Mouse (Mus musculus): ENCODE data around the gene Dctd. TPM values are rescaled to one million over a fixed set of nuclear protein-coding genes. Genes with fewer than 3 reads are reported as not detected.

The Dctd gene
- polyA plus RNA-seq, 1 experiment, result 1.6 TPM

DNA sequence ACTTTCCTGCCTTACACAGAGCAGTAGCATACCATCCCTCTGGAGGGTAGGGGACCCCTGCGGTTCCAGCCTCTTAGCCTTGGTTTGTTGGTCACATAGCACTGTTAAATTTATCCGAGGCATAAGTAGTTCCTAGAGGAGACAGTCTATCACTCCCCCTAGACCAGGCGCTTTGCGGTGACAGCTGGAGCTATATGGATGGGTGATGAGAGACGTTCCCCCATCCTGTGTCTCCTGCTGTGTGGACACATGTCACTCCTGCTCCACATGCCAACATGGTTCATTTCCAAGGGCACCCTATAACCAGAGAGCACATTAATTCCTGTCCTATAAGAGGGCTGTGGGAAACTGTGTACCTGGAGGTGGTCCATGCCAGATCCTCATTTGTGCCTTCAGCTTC, 42.1 kb downstream of the Dctd start:
- TF ChIP-seq CTCF (IDR thresholded peaks at IDR 0.05; ENCODE audit: extremely low read depth, insufficient read length, insufficient replicate concordance, low read depth, low read length), result no peak
- no peak for TF ChIP-seq POLR2A (IDR thresholded peaks at IDR 0.05; ENCODE audit: low read depth, low read length)
- no peak overlapping the region for H3K4me3 ChIP-seq (ENCODE audit: low read depth, low read length)
- WGBS, result 88% methylated on average over 5 of the region's 5 CpGs
- peaks cover 2% of the 10 kb centered on the region; the same call in 1 of the 2 replicates for H3K36me3 ChIP-seq (ENCODE audit: control insufficient read depth, insufficient read depth, low read length)
- no peaks in the 10 kb centered on the region for H3K27me3 ChIP-seq (ENCODE audit: control insufficient read depth, insufficient read depth, low read length)
- H3K27ac ChIP-seq (ENCODE audit: insufficient read depth, low read depth, low read length), result no peak overlapping the region
- no peaks in the 10 kb centered on the region for H3K4me1 ChIP-seq (ENCODE audit: control insufficient read depth, insufficient read depth, insufficient read length, low read length)

DNA sequence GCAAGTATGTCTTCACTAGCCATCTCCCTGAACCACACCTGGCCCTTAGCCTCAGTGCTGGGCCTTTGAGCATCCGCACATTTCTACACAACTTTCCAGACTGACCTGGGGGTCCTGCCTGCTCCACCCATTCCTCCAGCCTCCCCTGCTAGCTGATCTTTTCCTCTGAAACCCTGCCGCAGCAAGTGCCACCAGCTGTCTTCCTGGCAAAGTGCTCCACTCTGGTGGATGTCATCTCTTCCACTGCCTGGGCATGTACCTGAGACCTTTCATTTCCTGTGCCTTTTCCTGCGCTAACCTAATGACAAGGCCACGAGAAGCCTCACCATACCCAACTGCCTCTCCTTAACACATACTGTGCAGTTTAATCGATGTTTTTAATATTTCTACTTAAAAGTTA, 46.9 kb downstream of the Dctd start:
- Histone ChIP-seq H3K4me3 (ENCODE audit: low read depth, low read length) (no peak overlapping the region), H3K27ac (ENCODE audit: insufficient read depth, low read depth, low read length) (no peak overlapping the region), H3K4me1 (ENCODE audit: control insufficient read depth, insufficient read depth, insufficient read length, low read length) (no peaks in the 10 kb centered on the region), H3K27me3 (ENCODE audit: control insufficient read depth, insufficient read depth, low read length) (no peaks in the 10 kb centered on the region), H3K36me3 (ENCODE audit: control insufficient read depth, insufficient read depth, low read length) (peaks cover under 1% of the 10 kb centered on the region; the same call in 1 of the 2 replicates)
- 84% methylated on average over 5 of the region's 5 CpGs for WGBS
- TF ChIP-seq CTCF (IDR thresholded peaks at IDR 0.05; ENCODE audit: extremely low read depth, insufficient read length, insufficient replicate concordance, low read depth, low read length) (no peak), POLR2A (IDR thresholded peaks at IDR 0.05; ENCODE audit: low read depth, low read length) (no peak)

DNA sequence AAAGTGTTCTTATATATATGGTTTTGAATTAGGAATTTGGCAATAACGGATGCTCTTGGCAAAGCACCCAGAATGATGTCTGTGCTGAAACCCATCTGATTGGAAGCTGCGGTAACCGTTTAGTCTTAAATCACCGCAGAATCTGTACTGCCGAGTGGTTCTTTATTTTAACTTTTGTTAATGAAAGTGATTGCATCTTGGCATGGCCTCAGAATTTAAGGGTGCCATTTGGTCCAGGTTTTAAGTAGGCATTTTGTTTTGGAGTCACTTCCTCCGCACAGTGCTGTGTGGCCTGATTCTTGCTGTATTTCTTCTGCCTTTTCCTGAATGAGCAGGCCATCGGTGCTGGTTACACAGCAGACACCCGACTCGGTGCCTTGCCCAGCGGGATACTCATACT, 47.6 kb downstream of the Dctd start:
- no peak for TF ChIP-seq POLR2A (IDR thresholded peaks at IDR 0.05; ENCODE audit: low read depth, low read length)
- no peak for TF ChIP-seq CTCF (IDR thresholded peaks at IDR 0.05; ENCODE audit: extremely low read depth, insufficient read length, insufficient replicate concordance, low read depth, low read length)
- H3K4me1 ChIP-seq (ENCODE audit: control insufficient read depth, insufficient read depth, insufficient read length, low read length), result no peaks in the 10 kb centered on the region
- WGBS, result 85% methylated on average over 10 of the region's 10 CpGs
- no peaks in the 10 kb centered on the region for H3K27me3 ChIP-seq (ENCODE audit: control insufficient read depth, insufficient read depth, low read length)
- H3K27ac ChIP-seq (ENCODE audit: insufficient read depth, low read depth, low read length), result no peak overlapping the region
- no peaks in the 10 kb centered on the region; the same call in 1 of the 2 replicates for H3K36me3 ChIP-seq (ENCODE audit: control insufficient read depth, insufficient read depth, low read length)
- no peak overlapping the region for H3K4me3 ChIP-seq (ENCODE audit: low read depth, low read length)

DNA sequence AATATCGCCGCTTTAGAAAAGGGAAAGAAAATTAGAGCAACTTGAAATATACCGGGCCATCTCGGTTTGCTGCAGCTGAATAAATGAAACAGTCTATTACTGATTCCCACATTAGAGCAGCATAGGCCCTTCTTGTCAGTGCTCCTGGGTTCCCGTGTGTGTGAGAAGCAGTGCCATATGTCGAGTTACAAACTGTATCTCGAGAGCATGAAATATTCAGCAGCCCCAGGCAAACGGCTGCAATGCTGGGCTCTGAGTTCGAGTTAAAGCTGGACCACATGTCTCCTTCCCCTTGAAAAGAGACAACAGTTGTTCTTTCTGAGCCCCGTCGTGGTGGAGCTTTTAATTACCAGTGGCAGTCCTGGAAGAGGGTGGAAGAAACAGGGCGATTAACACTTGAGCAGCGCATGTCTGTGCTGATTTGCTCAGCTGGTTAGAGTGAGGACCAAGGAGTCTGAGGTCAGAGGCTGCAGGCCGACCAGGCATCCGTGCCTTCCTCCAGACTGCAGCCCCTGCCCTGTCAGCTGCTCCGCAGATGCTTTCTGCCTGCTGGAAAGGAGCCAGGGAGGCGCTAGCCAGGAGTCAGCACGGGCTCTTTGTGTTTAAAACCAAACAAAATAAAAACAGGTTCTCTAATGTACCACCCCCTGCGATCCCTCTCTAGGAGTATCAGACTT, 53.3 kb downstream of the Dctd start:
- no peaks in the 10 kb centered on the region for H3K4me1 ChIP-seq (ENCODE audit: control insufficient read depth, insufficient read depth, insufficient read length, low read length)
- no peaks in the 10 kb centered on the region for H3K27me3 ChIP-seq (ENCODE audit: control insufficient read depth, insufficient read depth, low read length)
- TF ChIP-seq CTCF (IDR thresholded peaks at IDR 0.05; ENCODE audit: extremely low read depth, insufficient read length, insufficient replicate concordance, low read depth, low read length), result no peak
- no peak for TF ChIP-seq POLR2A (IDR thresholded peaks at IDR 0.05; ENCODE audit: low read depth, low read length)
- no peak overlapping the region for H3K27ac ChIP-seq (ENCODE audit: insufficient read depth, low read depth, low read length)
- 52% methylated on average over 19 of the region's 19 CpGs for WGBS
- no peak overlapping the region for H3K4me3 ChIP-seq (ENCODE audit: low read depth, low read length)
- no peaks in the 10 kb centered on the region for H3K36me3 ChIP-seq (ENCODE audit: control insufficient read depth, insufficient read depth, low read length)

DNA sequence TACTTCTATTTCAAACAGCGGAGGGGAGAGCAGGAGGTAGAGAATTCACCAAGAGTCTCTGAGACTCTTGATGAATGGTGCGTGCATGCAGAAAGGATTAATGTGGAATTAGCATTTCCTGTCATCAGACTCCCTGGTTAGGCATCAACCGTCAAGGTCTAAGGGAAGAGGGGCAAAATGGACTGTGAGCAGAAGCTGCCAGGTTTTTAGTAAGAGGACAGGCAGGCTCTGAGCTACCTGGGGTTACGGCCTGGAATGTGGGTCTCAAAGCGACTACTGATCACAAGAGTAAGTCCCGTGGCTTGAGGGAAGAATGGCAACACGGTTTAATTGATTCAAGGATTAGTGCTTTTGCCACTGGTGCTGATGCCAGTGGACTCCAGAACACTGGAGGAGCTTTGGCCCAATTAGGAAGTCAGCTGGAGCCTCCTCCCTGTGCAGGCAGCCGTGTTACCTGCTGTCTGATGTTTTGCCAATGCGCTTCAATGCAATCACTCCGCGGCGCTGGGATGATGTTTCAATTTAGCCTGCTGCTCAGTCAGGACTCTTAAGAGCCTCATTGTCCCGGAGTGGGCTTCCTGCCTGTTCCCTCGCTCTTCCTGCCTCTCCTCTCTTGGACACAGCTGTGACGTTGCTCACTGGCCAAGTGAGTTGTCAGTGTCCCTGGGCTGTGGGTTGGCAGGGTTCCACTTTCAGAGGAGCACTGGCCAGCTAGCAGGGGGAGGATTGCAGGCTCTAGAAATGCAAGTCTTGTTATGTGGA, 54.6 kb downstream of the Dctd start:
- 51% methylated on average over 15 of the region's 15 CpGs for WGBS
- no peaks in the 10 kb centered on the region for H3K27me3 ChIP-seq (ENCODE audit: control insufficient read depth, insufficient read depth, low read length)
- TF ChIP-seq CTCF (IDR thresholded peaks at IDR 0.05; ENCODE audit: extremely low read depth, insufficient read length, insufficient replicate concordance, low read depth, low read length), result no peak
- TF ChIP-seq POLR2A (IDR thresholded peaks at IDR 0.05; ENCODE audit: low read depth, low read length), result no peak
- H3K36me3 ChIP-seq (ENCODE audit: control insufficient read depth, insufficient read depth, low read length), result no peaks in the 10 kb centered on the region
- no peak overlapping the region for H3K4me3 ChIP-seq (ENCODE audit: low read depth, low read length)
- no peaks in the 10 kb centered on the region for H3K4me1 ChIP-seq (ENCODE audit: control insufficient read depth, insufficient read depth, insufficient read length, low read length)
- H3K27ac ChIP-seq (ENCODE audit: insufficient read depth, low read depth, low read length), result no peak overlapping the region

DNA sequence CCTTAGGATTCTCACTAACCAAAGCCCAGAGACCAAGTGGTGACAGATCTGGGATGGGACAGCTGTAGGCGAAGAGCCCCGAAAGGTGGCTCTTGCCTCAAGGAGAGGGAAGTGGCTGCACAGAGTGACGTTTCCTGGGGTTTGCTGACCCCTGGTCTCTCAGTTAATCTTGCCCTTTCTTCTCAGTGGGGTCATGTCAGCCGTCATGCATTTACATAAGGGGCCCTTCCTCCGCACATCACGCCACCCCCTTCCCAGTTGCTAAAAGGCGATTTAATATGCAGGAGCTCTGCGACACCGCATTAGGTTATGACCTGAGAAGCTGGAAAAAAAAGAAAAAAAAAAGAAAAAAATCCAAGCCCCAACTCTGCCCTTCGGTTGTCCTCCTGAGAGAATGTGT, 58.8 kb downstream of the Dctd start:
- no peak for TF ChIP-seq CTCF (IDR thresholded peaks at IDR 0.05; ENCODE audit: extremely low read depth, insufficient read length, insufficient replicate concordance, low read depth, low read length)
- TF ChIP-seq POLR2A (IDR thresholded peaks at IDR 0.05; ENCODE audit: low read depth, low read length), result no peak
- WGBS, result 73% methylated on average over 10 of the region's 10 CpGs

DNA sequence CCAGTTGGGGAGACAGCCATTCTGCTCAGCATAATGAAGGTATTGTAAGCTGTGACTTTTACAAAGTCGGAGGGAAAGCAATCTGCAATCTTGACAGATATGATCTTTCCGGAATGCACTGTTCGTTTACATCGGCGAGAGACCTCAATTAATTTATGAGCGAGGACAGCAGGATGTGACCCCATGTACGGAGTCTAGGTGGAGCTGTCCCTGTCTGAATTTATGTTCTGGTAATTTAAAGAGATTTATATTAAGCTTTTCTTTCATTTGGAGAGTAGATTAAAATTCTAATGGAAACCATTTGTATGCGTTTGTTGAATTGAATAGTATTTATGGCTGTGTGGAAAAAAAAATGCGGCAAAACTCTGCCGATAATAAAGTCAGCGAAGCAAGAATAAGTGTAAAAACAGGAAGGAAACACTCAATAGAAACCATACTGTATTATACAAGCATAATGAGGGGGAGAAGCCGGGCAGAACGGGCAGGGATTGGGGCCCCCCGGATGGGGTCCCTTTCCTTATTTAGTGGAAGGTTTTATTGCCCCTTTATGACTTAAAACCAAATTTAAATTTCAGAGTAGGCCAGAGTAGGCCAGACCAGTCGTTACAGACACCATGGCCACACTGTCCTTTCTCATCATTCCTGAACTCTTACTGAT, 59.8 kb downstream of the Dctd start:
- Histone ChIP-seq H3K36me3 (ENCODE audit: control insufficient read depth, insufficient read depth, low read length) (no peaks in the 10 kb centered on the region), H3K27ac (ENCODE audit: insufficient read depth, low read depth, low read length) (no peak overlapping the region), H3K4me1 (ENCODE audit: control insufficient read depth, insufficient read depth, insufficient read length, low read length) (no peaks in the 10 kb centered on the region), H3K4me3 (ENCODE audit: low read depth, low read length) (no peak overlapping the region), H3K27me3 (ENCODE audit: control insufficient read depth, insufficient read depth, low read length) (no peaks in the 10 kb centered on the region)
- TF ChIP-seq CTCF (IDR thresholded peaks at IDR 0.05; ENCODE audit: extremely low read depth, insufficient read length, insufficient replicate concordance, low read depth, low read length), result no peak
- TF ChIP-seq POLR2A (IDR thresholded peaks at IDR 0.05; ENCODE audit: low read depth, low read length), result no peak
- WGBS, result 36% methylated on average over 15 of the region's 15 CpGs

More for the DNA sequence above, 58.8 kb downstream of the Dctd start:
- H3K36me3 ChIP-seq (ENCODE audit: control insufficient read depth, insufficient read depth, low read length), result no peaks in the 10 kb centered on the region
- H3K27me3 ChIP-seq (ENCODE audit: control insufficient read depth, insufficient read depth, low read length), result no peaks in the 10 kb centered on the region
- no peak overlapping the region for H3K4me3 ChIP-seq (ENCODE audit: low read depth, low read length)
- H3K4me1 ChIP-seq (ENCODE audit: control insufficient read depth, insufficient read depth, insufficient read length, low read length), result no peaks in the 10 kb centered on the region
- no peak overlapping the region for H3K27ac ChIP-seq (ENCODE audit: insufficient read depth, low read depth, low read length)
